Mouse (Mus musculus) fat pad, adult 2 months (tissue): ENCODE data around the gene Tas2r135.

ENCODE experiments used
- DNase-seq: peaks from one replicate; pipeline ENCODE4 v3.0.0-alpha.2; 2011; ENCODE audit warnings: low read depth, low spot score; ENCODE audit errors: extremely low read depth

Tas2r135 gene

GRCm38 (mm10) chr6:42405134-42405533, at the start of gene Tas2r135:
Tas2r135 (plus strand) TSS chr6:42405434.
- no peak for DNase-seq

GRCm38 (mm10) chr6:42355794-42356600, 49.2 kb upstream of the Tas2r135 start:
- no peak for DNase-seq

- DNase-seq = no peak
These were observed 48.3 kb upstream of the Tas2r135 start for GRCm38 (mm10) chr6:42356913-42357312.

- no peak for DNase-seq
These were observed 47.3 kb upstream of the Tas2r135 start for GRCm38 (mm10) chr6:42357901-42358300.

GRCm38 (mm10) chr6:42358901-42359300, 46.3 kb upstream of the Tas2r135 start:
- no peak for DNase-seq

GRCm38 (mm10) chr6:42359364-42360147, 45.7 kb upstream of the Tas2r135 start:
- no peak for DNase-seq

- DNase-seq = no peak
These were observed 44.9 kb upstream of the Tas2r135 start for GRCm38 (mm10) chr6:42360231-42360840.

GRCm38 (mm10) chr6:42361041-42361895, 44.0 kb upstream of the Tas2r135 start:
- DNase-seq = no peak

GRCm38 (mm10) chr6:42362074-42362473, 43.2 kb upstream of the Tas2r135 start:
- no peak for DNase-seq

GRCm38 (mm10) chr6:42362497-42362896, 42.7 kb upstream of the Tas2r135 start:
- DNase-seq = no peak

GRCm38 (mm10) chr6:42362974-42363373, 42.3 kb upstream of the Tas2r135 start:
- DNase-seq = no peak

- no peak for DNase-seq
These were observed 41.2 kb upstream of the Tas2r135 start for GRCm38 (mm10) chr6:42364066-42364465.

GRCm38 (mm10) chr6:42364607-42365006, 40.6 kb upstream of the Tas2r135 start:
- DNase-seq = no peak

- DNase-seq = no peak
These were observed 40.0 kb upstream of the Tas2r135 start for GRCm38 (mm10) chr6:42365215-42365614.

- no peak for DNase-seq
These were observed 35.4 kb upstream of the Tas2r135 start for GRCm38 (mm10) chr6:42369870-42370269.

- no peak for DNase-seq
These were observed 34.4 kb upstream of the Tas2r135 start for GRCm38 (mm10) chr6:42370630-42371363.

- no peak for DNase-seq
These were observed 33.2 kb upstream of the Tas2r135 start for GRCm38 (mm10) chr6:42372001-42372400.

GRCm38 (mm10) chr6:42372421-42372815, 32.8 kb upstream of the Tas2r135 start:
- DNase-seq = no peak

- peak; percentile 67 for DNase-seq
These were observed 32.3 kb upstream of the Tas2r135 start, which contains the start of gene Epha1 for GRCm38 (mm10) chr6:42372816-42373547. Epha1 (minus strand) TSS chr6:42373268.
